Mouse (Mus musculus) thymus, postnatal 10 days (tissue): Measurements from ENCODE around the gene Madd.

Experiments
- DNase-seq, 2 experiments: peaks; one replicate each; pipeline ENCODE4 v3.0.0; 2021; ENCODE audit warnings: low spot score in 2 of 2

Madd gene

GRCm38 (mm10) chr2:91096524-91096923, 87.1 kb downstream of the Madd start:
- no peak for DNase-seq

GRCm38 (mm10) chr2:91090827-91091226, 92.8 kb downstream of the Madd start:
- no peak for DNase-seq

GRCm38 (mm10) chr2:91090208-91090607, 93.4 kb downstream of the Madd start:
- no peak for DNase-seq

GRCm38 (mm10) chr2:91088987-91089386, 94.7 kb downstream of the Madd start:
- DNase-seq, result no peak

GRCm38 (mm10) chr2:91087453-91087852, 96.2 kb downstream of the Madd start:
- DNase-seq, result no peak
